Mouse (Mus musculus): ENCODE data around the gene Smpdl3b. TPM values are rescaled to one million over a fixed set of nuclear protein-coding genes. Genes with fewer than 3 reads are reported as not detected.

Smpdl3b gene
- polyA plus RNA-seq (2012; rRNA removed) = 3.9 and 5.0 TPM in 2 replicates

DNA sequence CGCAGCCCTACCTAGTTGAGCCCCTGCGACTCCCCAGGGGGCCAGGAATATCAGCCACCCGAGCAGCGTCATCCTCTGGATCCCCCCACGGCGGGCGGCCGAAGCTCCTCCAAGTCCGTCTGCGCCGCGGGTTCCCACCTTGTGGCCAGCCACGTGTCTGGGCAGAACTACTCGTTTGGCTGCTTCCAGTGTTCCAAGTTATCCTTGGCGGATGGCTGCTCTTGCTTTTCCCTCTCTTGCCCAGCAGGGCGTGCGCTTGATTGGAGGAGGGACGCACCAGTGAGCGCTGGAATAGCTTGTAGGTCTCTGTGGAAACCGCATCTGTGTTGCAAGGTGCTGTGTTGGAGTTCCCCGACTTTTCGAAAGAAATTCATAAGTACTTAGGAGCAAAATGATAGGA lies at the start of gene Smpdl3b:
TSS of gene Smpdl3b (minus strand) at position 279 of the 400 bp plus-strand sequence.

DNA sequence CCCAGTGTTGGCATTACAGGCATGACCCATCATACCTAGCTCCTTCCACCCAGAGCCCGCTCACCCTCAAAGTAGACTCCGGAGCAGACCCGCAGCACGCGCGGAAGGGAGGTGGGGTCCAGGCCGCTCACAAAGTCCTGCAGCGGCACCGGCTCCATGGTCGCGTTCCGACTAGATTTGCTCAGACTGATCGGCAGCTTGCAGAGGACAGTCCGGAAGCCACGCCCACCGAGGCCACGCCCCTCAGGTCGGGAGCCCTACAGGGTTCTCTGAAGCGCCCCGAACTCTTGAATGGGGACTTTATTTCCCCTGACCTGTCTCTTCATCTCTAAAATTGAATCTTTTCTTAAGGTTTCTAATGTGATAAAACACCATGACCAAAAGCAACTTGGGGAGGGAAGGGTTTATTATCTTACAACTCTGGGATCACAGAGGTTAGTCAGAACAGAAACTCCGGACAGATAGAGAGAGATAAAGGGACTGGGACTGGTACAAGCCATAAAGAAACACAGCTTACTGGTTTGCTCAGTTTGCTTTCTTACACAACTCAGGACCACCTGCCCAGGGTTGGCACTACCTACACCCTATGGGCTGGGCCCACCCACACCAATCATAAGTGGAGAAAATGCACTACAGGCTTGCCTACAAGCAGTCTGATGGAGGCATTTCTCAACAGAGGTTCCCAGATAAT lies 39.3 kb upstream of the Smpdl3b start, which contains the start of gene Themis2:
TSS of gene Themis2 (minus strand) at position 192 of the 691 bp plus-strand sequence.

DNA sequence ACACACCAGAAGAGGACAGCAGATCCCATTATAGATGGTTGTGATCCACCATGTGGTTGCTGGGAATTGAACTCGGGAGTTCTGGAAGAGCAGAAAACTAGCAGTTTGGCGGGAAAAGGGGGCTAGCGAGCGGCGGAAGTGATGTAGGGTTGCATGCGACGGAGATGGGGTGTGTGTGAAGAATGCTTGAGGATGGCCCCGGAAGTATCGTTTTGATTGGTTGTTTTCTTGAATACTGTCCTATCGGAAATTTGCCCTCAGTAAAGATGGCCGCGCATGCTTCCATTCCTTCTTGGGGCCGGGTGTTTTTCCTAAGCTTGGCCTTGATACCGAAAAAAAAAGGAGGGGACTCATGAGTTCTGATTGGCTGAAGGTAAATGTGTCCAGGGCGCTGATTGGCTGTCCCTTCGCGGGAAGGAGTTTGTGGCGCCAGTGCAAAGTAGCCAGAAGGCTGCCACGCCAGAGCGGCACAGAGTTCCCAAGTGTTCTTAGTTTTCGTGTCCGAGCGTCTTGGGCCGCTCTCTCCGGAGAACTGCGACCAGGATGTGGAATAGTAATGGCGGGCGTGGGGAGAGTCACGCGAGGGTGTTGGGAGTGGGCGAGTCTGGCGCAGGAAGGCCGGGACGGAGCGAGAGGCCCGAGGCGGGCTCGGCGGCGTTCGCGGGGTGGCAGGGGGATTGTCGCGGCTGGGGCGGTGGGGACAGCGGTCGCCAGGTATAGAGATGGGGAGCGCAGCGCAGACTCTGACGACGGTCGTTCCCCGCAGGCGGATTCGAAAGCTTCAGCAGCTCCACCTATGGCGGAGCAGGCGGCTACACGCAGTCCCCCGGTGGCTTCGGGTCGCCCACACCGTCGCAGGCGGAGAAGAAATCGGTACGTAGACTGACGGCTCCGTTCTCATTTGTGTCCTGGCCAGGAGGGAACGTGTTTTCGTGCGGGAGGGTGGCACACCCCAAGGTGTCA lies 11.1 kb upstream of the Smpdl3b start, which contains the start of gene Rpa2:
TSS of gene Rpa2 (plus strand) at position 419 of the 963 bp plus-strand sequence.

DNA sequence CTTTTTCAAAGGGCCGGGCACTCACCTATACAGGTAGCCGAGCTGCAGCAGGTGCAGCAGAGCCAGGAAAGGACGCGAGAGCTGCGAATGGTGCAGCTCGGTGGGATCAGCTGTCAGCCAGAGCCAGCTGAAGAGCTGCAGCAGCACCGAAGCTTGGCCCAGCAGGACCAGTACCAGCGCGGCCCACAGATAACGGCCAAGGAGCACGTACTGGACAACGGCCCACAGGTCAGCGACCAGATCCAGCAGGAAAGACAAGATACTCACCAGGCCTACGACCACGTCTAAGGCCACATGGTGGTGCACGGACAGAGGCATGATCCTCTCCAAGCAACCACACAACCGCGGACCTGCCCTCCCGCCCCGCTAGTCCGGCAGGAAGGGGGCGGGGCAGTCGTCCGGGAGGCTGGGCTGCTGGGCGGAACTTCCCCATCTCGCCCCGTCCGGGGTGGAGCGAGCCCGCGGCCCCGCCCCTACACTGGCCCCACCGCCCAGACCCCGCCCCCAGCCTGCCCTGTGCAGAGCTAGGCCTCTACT lies 24.8 kb downstream of the Smpdl3b start, which contains the start of gene Xkr8:
TSS of gene Xkr8 (minus strand) at position 399 of the 537 bp plus-strand sequence.

Other genes starting within 250 kb of the Smpdl3b start
- gene Sesn2, start 246.8 kb downstream of the Smpdl3b start, polyA plus RNA-seq (2012; rRNA removed) = 5.3 and 6.4 TPM in 2 replicates
- gene Atpif1, start 223.6 kb downstream of the Smpdl3b start, polyA plus RNA-seq (2012; rRNA removed) = 28.1 and 28.3 TPM in 2 replicates
- gene Dnajc8, start 221.7 kb downstream of the Smpdl3b start, polyA plus RNA-seq (2012; rRNA removed) = 4.8 and 7.3 TPM in 2 replicates
- 1.6 and 1.9 TPM in 2 replicates for gene Ptafr, start 193.2 kb downstream of the Smpdl3b start, polyA plus RNA-seq (2012; rRNA removed)
- 7.4 and 8.8 TPM in 2 replicates for gene Eya3, start 118.3 kb downstream of the Smpdl3b start, polyA plus RNA-seq (2012; rRNA removed)
- gene Xkr8, start 24.7 kb downstream of the Smpdl3b start, polyA plus RNA-seq (2012; rRNA removed) = 1.2 and 3.0 TPM in 2 replicates
- 3.6 and 5.2 TPM in 2 replicates for gene Rpa2, start 11.1 kb upstream of the Smpdl3b start, polyA plus RNA-seq (2012; rRNA removed)
- gene Themis2, start 39.1 kb upstream of the Smpdl3b start, polyA plus RNA-seq (2012; rRNA removed) = 1.2 and 1.4 TPM in 2 replicates
- 6.9 and 8.4 TPM in 2 replicates for gene Ppp1r8, start 85.9 kb upstream of the Smpdl3b start, polyA plus RNA-seq (2012; rRNA removed)
- 7.6 and 8.7 TPM in 2 replicates for gene Stx12, start 127.3 kb upstream of the Smpdl3b start, polyA plus RNA-seq (2012; rRNA removed)
- 4.5 and 5.3 TPM in 2 replicates for gene Fam76a, start 165.3 kb upstream of the Smpdl3b start, polyA plus RNA-seq (2012; rRNA removed)
- gene Fgr, start 216.8 kb upstream of the Smpdl3b start, polyA plus RNA-seq (2012; rRNA removed) = 0.51 and 0.85 TPM in 2 replicates

All from stomach, adult 2 months (tissue).